Mouse (Mus musculus): ENCODE measurements around the gene Sppl2a.

Sppl2a gene

DNA sequence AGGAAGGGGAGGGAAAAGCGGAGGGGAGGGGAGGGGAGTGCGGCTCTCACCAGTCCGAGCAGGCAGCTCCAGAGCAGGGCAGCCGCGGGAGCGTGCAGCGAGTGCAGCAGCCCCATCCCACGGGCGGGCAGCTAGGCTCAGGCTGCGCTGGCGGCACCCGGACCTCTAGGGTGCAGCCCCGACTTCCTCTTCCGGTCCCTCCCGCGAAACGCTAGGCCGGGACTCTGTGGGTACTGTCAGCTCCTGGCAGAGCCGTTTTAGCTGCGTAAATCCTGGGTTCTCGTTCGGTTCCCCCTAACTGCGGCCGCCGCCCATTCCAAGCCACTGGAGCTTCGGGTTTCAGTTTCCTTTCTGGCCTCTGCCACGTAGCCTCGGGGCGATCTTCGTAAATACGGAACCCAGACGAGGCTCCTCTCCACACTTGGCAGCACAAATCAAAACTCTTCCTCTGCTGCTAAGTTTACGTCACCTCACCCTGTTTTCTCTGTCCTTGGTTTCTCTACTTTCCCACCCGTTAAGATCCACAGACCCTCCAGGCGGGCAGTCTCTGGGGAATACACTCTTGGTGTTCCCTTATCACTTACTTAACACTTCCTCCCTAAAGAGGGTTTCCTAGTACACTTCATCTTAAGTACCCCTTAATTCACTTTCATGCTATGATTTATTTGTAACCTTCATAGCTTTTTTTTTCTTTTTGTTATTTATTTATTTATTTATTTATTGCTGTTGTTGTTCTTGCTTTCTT, at the start of gene Sppl2a:
Gene Sppl2a (minus strand): TSS at position 339 of the 745 bp plus-strand sequence.
- TF ChIP-seq GATA4 (IDR thresholded peaks at IDR 0.05; ENCODE audit: insufficient replicate concordance, low read length), result peak; percentile 50; the same call in 1 of the 2 replicates

DNA sequence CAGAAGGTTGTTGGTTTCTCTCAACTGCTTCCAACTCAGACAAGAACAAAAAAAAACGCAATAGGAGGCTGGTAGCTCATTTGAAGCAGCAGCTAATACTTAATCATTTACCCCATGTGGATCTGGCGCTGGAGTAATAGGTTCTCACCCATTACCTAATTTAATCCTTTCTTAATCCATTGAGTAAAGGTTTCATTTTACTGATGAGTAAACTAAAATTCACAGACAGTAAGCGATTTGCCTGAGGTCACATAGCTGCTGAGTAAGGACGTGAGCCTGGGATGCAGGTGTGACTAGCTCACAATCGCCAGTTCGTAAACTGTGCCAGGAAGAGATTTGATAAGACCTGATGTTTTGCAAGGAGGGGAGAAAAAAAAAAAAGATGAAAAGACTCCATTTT, 44.4 kb upstream of the Sppl2a start:
- TF ChIP-seq GATA4 (IDR thresholded peaks at IDR 0.05; ENCODE audit: insufficient replicate concordance, low read length), result no peak

DNA sequence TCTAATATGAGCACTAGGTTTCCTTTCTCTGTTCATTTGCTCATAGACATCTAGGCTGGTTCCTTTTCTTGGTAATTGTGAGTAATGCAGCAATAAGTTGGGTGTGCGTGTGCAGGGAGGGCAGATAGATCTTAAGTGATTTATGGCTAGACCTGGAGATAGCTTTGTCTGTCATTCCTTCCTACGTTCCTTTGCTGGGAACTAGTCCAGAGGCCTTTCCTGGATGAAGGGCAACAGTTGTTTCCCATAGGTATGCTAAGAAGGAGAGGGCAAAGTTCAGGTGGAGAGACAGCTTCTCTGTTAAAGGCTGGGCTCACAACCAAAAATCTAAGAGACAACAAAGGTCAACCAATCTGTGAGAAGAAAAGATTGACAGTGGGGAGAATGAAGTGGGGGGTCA, 28.7 kb upstream of the Sppl2a start:
- no peak for TF ChIP-seq GATA4 (IDR thresholded peaks at IDR 0.05; ENCODE audit: insufficient replicate concordance, low read length)

DNA sequence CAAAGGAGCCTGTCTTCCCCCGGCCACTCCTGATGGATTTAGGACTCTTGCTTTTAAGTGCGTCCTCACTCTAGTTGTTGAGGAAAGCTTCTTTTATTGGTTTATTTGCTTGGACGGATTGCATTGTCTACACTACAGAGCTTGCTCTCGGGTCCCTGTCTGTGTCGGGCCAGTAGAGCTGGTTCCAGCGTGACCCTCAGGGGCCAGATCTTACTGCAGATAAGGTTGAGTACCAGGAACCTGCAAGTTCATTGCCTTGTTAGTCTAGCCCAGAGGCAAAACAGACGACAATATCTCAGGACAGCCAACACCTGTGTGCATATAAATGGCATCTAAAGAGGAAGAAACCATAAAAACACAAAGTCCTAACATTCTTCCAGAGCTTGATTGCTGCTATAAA, 22.6 kb upstream of the Sppl2a start:
- peak; percentile 62; the same call in 1 of the 2 replicates for TF ChIP-seq GATA4 (IDR thresholded peaks at IDR 0.05; ENCODE audit: insufficient replicate concordance, low read length)

DNA sequence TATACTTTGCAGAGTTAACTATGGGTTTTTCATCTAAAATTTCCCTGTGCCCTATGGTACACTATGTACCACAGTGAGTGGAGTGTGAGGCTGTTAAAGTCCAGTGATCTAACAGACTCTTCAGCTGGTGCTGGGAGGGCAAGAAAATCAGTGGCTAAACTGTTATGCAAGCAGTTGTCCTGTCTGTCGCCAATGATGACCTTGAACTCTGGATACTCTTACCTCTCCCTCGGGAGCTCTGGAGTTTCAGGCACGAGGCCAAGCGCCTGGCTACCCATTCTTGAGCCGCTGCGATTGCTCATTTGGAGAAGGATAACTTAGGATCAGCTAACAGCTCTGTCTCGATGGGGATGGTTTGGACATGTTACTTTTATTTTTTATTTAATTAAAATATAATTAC, 18.1 kb upstream of the Sppl2a start:
- TF ChIP-seq GATA4 (IDR thresholded peaks at IDR 0.05; ENCODE audit: insufficient replicate concordance, low read length), result no peak

DNA sequence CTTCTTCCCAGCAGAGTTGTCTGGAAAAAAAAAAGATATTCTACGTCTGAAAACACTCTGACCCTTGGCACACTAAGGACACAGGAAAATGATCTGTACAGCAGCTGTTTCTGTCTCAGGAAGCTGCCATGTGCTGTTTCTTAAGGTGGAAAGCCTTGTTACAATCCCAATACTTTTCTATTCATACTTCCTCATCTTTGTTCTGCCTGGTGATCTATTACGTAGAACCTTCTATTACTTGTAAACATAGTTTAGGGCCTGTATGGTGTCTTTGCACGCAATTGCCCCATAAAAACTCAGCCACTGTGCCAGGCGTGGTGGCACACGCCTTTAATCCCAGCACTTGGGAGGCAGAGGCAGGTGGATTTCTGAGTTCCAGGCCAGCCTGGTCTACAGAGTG, 17.4 kb upstream of the Sppl2a start:
- no peak for TF ChIP-seq GATA4 (IDR thresholded peaks at IDR 0.05; ENCODE audit: insufficient replicate concordance, low read length)

DNA sequence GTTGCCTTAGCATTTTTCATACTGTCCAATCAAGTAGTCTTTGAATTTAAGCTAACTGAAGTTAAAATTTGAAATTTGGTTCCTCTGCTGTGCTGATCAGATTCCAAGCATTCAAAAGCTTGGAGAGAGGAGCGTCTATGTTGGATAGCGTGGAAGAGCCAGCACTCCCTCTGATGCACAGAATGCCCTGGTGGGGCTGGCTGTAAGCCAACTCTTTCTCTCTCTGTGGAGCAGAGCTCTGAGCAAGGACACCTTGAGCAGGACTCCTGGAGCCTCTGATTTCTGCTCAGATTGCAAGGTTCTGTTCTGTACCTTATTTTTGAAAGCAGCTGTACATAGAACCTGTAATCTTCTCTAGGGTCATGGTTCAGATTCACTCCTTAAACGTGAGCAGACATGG, 16.8 kb upstream of the Sppl2a start:
- no peak for TF ChIP-seq GATA4 (IDR thresholded peaks at IDR 0.05; ENCODE audit: insufficient replicate concordance, low read length)

DNA sequence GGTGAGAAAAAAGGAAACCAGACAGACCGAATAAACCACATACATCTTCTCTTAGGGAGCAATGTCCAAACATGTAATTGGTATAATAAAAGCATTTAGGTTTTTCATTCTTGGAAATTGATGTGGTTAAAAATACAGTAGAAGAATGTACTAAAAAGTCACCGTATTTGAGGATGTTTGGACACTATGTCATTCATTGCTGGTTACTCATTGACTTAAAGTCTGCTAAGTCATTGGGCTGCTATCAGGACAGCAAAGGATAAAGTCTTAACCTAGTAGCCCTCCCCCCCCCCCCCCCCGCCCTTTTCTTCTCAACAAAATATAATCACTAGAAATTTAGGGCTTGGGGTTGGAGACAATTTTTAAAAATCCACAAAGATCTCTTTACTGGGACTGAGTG, 15.2 kb upstream of the Sppl2a start:
- TF ChIP-seq GATA4 (IDR thresholded peaks at IDR 0.05; ENCODE audit: insufficient replicate concordance, low read length), result no peak

DNA sequence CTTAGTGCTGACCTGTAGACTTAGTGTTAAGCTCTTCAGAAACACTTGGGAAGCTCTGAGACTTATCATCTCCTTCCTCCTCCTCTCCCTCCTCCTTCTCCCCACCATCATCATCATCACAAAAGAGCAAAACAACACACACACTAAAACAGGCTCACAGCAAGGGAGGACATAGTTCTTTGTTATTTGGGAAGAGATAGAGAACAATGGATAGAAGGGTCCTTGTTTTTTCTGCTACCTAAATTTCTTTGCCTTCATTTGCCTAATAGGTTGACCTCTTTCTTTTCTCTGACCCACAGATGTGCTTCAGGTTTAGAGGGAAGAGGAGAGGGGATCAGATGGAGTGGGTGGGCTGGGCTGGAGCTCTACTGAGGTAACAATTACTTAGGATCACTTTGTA, 14.6 kb upstream of the Sppl2a start:
- no peak for TF ChIP-seq GATA4 (IDR thresholded peaks at IDR 0.05; ENCODE audit: insufficient replicate concordance, low read length)

DNA sequence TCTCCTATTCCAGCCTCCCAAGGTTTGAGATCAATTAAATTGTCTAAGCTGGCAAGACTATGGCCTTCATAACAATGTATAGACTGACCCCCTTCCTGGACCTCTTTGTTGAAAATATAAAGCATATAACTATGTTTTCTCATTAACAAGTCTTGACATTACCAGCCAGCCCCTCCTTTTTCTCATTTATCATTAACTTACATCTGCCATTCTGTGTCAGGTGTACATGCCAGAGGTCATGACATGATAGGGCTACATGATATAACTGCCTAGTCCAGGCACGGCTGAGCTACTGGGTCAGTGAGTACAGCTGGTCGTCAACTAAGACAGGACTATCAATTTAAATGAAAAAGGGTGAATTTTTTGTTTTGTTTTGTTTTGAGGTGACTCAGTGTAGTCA, 10.2 kb upstream of the Sppl2a start:
- TF ChIP-seq GATA4 (IDR thresholded peaks at IDR 0.05; ENCODE audit: insufficient replicate concordance, low read length), result no peak

DNA sequence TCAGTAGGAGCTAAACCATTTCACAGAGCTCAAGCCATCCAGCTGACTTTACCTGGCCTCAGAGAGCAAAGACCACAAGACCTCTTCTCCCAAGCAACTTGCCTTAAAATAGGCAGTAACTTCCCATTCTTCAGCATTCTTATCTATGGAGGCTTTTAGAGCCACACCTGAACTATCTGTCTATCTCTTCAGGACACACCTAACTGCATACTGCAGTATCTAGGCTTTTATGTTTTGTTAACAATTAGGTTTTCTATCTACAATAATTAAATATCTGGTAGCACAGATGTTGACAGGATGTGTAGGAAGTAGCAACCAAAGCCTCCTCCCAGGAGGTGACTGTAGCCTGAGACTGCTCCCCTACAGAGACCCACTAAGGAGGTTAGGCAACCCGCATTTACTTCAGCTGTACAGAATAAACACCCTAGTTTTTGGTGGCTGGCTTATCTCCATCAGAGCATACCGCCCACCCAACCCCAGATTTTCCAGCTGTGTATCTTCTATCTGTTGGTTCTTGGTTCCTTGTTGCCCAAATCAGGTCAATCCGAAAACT, 7.4 kb upstream of the Sppl2a start:
- TF ChIP-seq GATA4 (IDR thresholded peaks at IDR 0.05; ENCODE audit: insufficient replicate concordance, low read length), result no peak

DNA sequence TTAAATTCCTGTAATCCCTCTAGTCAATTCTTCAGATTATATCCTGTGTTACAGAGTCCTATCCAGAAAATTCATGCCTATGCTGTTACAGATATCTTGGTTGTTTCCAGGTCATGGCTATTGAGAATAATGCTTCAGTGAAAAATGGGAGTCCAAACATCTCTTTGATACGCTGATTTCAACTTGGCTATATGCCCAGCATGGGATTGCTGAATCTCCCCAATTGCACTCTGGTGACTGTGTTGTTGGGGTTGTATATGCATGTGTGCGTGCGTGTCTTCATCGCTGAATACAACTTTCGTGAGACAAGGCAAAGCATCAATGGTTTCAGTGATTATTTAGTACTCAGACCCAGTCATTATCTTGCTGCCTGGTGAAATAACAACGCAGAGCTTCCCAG, 5.0 kb upstream of the Sppl2a start:
- TF ChIP-seq GATA4 (IDR thresholded peaks at IDR 0.05; ENCODE audit: insufficient replicate concordance, low read length), result no peak

DNA sequence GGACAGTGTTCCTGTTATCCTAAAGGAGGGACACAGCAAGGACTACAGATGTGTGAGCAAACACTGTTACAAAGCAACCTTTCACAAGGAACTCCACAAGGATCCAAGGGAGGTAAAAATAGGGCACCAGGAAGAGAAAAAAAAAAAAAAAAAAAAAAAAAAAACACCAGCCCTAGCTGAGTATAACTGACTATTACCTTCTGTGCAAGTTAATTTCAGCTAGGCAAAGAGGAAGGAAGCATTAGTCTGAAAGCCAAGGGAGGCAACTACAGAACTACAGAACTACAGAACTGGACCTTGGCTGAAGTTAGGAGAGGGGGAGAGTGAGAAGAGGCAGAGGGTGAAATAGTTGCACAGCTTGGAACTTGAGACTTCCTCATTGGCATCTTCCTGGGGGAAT, 886 bp upstream of the Sppl2a start:
- no peak for TF ChIP-seq GATA4 (IDR thresholded peaks at IDR 0.05; ENCODE audit: insufficient replicate concordance, low read length)

DNA sequence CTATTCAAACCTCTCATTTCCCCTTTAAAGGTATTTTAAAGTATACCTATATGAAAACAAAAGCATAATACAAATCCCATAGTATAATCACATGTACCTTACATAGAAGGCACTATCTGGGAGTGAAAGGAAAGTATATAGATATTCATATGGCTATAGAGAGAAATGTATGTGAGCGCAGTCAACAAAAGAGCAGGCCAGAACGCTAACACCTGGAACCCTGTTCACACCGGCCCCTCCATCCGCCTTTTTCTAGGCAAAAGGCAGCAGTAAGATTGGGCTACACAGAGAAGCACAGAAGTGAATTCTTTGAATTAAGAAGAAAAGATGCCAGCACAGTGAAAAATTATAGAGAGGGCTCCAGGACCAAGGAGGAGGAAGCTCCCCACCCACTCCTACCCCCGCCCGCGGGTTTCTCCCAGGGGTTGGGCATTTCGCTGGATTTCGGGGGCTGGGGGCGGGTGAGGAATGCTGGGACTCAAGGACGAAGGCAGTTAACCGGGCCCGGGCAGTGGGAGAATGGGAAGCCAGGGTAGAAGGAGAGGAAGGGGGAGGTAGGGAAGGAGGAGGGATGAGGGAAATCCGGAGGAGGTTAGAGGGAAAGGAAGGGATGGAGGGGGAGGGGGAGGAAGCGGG, 656 bp downstream of the Sppl2a start:
- no peak for TF ChIP-seq GATA4 (IDR thresholded peaks at IDR 0.05; ENCODE audit: insufficient replicate concordance, low read length)

DNA sequence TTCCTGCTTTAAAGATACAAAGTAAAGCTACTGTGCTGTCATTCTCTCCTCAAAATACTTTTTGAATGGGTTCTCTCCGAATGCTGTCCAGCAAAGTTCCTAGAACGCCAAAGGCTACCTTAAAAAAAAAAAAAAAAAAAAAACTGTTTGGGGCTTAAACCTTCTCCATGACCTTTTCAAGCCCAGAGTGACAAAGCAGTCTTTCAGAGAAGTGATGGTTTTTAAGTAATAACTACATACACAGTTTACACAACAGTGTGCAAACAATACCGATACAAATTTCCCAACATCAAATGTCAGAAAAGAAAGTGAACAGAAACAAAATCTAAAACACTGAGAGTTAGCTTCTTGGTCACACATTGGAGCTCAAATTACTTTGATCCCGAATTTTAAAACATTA, 1.3 kb downstream of the Sppl2a start:
- no peak for TF ChIP-seq GATA4 (IDR thresholded peaks at IDR 0.05; ENCODE audit: insufficient replicate concordance, low read length)

DNA sequence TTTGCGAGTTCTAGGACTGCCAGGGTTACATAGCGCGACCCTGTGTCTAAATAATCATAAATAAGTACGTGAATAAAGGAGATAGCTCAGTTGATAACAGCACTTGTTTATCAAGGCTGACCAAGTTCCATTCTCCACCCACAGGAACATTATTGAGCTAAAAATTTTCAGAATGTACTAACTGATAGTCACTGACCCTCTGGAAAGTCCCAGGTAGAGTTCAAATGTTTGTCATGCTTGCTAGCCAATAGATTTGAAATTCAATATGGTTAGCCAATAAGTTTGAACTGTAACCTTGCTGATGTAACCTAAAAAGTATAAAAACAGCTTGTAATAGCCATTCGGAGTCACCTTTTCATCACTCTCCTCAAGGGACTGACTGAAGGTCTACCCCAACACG, 4.4 kb downstream of the Sppl2a start:
- peak; percentile 84; the same call in 1 of the 2 replicates for TF ChIP-seq GATA4 (IDR thresholded peaks at IDR 0.05; ENCODE audit: insufficient replicate concordance, low read length)
